Mouse (Mus musculus) Muller cell, postnatal 12 days (primary cell): ENCODE results near the gene Hspa1l.

Experiments
- DNase-seq: peaks from one replicate; pipeline ENCODE4 v3.0.0-alpha.2; 2015; ENCODE audit errors: inconsistent ontology term

Gene Hspa1l

DNA sequence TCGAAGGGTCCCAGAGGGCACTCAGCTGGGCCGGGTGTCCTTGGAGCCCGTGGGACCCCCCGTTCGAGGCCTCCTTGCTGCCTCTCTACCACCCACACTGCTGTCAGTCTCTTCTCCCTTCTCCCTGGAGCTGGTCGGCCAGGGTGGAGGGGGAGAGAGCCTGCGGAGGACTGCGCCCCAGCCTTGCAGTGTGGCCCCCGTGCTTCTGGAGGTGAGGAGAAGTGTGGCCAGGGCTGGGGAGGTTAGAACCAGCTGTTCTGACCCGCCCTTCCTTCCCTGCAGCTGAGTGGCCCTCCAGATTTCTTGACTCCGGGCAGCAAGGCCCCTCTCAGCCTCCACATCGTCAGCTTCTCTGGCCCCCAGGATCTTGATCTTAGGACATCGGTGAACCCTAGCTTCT lies 51.8 kb downstream of the Hspa1l start:
- no peak for DNase-seq

DNA sequence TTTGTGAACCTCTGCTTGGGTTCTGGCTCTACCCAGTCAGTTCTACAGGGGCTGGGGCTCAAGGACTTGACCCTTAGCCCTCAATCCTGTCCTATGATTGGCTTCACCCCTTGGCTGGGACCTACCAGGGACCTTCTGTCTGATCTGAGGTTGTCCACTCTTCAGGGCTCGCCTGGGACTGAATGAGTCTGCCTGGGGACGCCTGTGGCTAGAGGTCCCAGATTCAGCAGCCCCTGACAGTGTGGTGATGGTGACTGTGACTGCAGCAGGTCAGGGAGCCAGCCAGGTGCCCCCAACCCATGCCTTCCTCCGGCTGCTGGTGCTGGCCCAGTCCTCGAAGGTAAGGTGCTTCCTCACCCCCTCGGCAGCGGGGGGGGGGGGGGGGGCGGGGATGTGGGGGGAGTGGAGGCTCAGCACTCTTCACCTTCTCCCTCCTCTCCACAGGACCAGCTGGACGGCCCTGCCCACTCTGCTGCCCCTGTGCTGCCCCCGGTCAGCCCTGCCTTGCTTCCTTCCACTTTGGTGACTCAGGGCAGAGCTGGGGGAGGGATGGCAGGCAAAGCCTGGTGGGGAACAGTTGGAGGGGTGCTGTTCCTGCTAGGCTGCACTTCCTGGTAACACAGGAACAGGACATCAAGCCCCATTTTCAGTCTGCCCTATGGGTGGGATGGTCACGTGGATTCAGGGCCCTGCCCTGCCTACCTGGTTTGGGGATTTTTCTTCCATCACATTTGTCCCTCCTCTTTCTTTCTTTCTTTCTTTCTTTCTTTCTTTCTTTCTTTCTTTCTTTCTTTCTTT lies 52.4 kb downstream of the Hspa1l start:
- DNase-seq = no peak

DNA sequence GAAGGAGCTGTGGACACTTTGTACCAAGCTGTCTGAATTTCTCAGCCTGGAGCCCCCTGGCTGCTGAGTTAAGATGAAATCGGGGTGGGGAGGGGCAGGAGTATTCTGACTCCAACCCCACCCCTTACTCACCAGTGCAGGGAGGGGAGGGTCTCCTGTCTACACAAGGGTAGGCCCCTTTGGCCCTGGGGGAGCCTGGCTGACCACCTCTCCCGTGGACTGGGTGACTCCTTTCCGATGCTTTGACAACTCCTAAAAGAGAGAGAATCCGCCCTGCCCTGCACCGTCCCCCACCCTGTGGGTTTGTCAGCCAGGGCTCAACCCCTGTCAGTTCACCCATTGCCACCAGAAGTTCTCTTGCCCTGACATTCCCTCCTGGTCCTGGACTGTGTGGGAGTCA lies 53.7 kb downstream of the Hspa1l start:
- DNase-seq = no peak

DNA sequence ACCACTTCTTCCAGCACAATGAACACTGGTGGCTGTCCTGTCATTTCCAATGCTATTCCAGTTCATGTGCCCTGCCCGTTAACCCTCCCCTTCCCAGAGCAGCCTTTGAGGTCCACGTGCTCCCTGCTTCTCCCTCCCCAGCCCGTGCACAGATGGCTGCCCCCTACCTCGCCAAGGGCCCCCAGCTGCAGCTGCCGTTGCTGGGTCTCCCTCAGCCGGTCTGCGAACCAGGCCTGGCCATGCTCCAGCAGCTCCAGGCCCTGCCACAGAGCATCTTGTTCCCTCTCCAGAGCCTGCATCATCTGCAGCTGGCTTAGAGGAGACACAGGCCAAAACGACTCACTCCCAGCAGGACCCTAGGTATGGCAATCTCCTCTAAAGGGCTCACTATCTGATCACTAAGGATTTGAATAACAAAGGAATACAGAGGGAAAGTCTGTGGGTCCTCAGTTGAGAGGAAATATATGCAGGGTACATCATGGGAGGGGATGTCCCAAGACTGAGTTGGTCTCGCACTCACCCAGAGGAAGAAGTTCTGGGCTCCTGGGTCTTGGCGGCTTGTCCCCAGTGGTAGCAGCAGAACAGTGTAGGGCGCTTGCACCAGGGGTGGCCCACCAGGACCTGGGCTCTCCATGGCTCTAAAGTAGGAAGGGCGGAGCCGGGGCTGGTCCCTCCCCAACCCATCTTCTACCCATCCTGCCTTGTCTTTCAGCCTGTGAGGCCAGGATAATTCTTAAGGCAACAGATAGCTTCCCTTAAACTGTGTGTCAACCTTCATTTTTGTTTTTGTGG lies 55.0 kb downstream of the Hspa1l start, which contains the start of gene Sapcd1:
Gene Sapcd1 (minus strand): TSS at position 740 of the 792 bp plus-strand sequence.
- peak; percentile 89 for DNase-seq

DNA sequence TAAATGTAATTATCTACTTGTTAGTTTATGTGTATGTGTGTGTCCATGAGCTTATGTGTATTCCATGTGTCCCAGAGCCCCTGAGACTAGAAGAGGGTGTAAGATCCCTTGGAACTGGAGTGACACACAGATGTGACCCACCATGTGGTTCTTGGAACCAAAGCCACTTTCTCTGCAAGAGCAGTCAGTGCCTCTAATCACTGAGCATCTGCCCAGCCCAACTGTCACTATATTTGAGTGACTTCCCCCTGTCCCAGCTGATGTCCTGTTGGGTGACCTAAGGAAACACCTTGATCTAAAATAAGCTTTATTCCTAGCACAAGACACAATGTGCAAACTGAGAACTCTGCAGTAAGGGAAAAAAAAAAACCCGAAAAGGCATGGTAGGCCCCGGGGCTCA lies 55.8 kb downstream of the Hspa1l start:
- no peak for DNase-seq
